Comparison of ENCODE assay signal across 8 mouse cellular contexts in the genomic region with DNA sequence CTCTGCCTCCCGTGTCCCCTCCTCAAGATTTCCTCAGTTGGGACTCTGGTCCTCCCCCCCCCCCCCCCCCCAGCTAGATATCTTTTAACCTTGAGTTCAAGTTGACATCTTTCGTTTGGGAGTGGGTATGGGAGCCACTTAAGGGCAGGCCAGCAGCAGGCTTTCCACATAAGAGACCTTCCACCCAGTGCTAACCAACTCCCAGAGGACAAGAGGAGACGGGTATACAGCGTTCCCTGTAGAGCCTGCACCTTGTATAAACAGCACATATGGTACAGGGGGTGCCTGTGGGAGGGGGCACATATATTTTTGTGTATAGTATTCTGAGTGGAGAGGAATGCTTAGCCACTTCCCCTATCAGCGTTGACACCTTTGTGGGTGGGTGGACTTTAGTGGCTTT. TPM values are rescaled to one million over a fixed set of nuclear protein-coding genes. Genes with fewer than 3 reads are reported as not detected.
DNase-seq lines count a peak whose midpoint lies in the region; ATAC-seq and TF ChIP-seq lines count a peak whose summit lies in the region.

No protein-coding gene starts in this region.

- H3K4me2 ChIP-seq in liver, embryonic 12.5 days = peak overlapping the region; percentile 86

- no peak for TF ChIP-seq POLR2A in cerebellum, adult 2 months (IDR thresholded peaks at IDR 0.05; ENCODE audit: borderline replicate concordance, insufficient read depth, low read length)

- WGBS in cerebellum, adult 2 months = 54% methylated on average over 5 of the region's 5 CpGs
- WGBS in liver, embryonic 12.5 days (ENCODE audit: insufficient replicate concordance) = 32% methylated on average over 5 of the region's 5 CpGs

- peaks cover 22% of the 10 kb centered on the region for H3K4me1 ChIP-seq in cerebellum, adult 2 months (ENCODE audit: control insufficient read depth, insufficient read depth, low read length)
- H3K4me1 ChIP-seq in liver, embryonic 12.5 days = peaks cover 88% of the 10 kb centered on the region

- no peaks in the 10 kb centered on the region for H3K9me3 ChIP-seq in liver, embryonic 12.5 days (replicated peaks)

- H3K27ac ChIP-seq in cerebellum, adult 2 months (ENCODE audit: insufficient read depth, low read length) = no peak overlapping the region
- H3K27ac ChIP-seq in liver, embryonic 12.5 days = no peak overlapping the region

- no peak overlapping the region for H3K9ac ChIP-seq in liver, embryonic 12.5 days

- no peak for ATAC-seq in liver, embryonic 12.5 days

- no peaks in the 10 kb centered on the region for H3K27me3 ChIP-seq in cerebellum, adult 2 months (ENCODE audit: control insufficient read depth, insufficient read depth, low read length)
- H3K27me3 ChIP-seq in liver, embryonic 12.5 days (replicated peaks) = peaks cover 55% of the 10 kb centered on the region

- H3K36me3 ChIP-seq in liver, embryonic 12.5 days = peaks cover 15% of the 10 kb centered on the region

- TF ChIP-seq CTCF in cerebellum, adult 2 months (IDR thresholded peaks at IDR 0.05; ENCODE audit: borderline replicate concordance, insufficient read depth, low read depth, low read length) = no peak

- H3K4me3 ChIP-seq in cerebellum, adult 2 months (replicated peaks; ENCODE audit: insufficient read depth, low read depth, low read length) = peak overlapping the region; percentile 14
- peak overlapping the region; percentile 74; the same call in 1 of the 2 replicates for H3K4me3 ChIP-seq in liver, embryonic 12.5 days

- DNase-seq in cerebellum, adult 2 months = no peak
- DNase-seq in cerebellum, postnatal 10 days = no peak
- DNase-seq in spleen, postnatal 36 days (ENCODE audit: low spot score in 2 of 2) = peak; percentile 19 to 36
- DNase-seq in spleen, adult 12 weeks (ENCODE audit: low spot score) = no peak
- no peak for DNase-seq in right cerebral cortex, postnatal 4 days
- DNase-seq in right cerebral cortex, postnatal 36 days (ENCODE audit: low spot score in 2 of 2) = no peak
- no peak for DNase-seq in gastrocnemius, adult 8-10 months (ENCODE audit: low spot score in 2 of 2)

RNA-seq across cellular contexts. Expression of a gene that starts 2.8 kb away (rescaled TPM):
- 50.6 and 62.0 TPM in 2 replicates for polyA plus RNA-seq in cerebellum, adult 2 months (2012; rRNA removed)
- polyA plus RNA-seq in liver, embryonic 12.5 days (2016; fragmentation: Nextera tagmentation; extraction: Ambion mirVana) = 7.7 and 8.2 TPM in 2 replicates
- total RNA-seq in gastrocnemius, adult 8-10 months (2022) = 1 to 10 TPM; 3.2 to 6.7 (median 4.3) TPM

Comparison
In these comparisons a context has a peak if more than half of its experiments do, and no peak if none do; other contexts are left out.
1. DNase-seq: peak in spleen, postnatal 36 days (2 of 2); none in cerebellum, adult 2 months (0 of 2), cerebellum, postnatal 10 days (0 of 2), spleen, adult 12 weeks (single experiment), right cerebral cortex, postnatal 4 days (single experiment), right cerebral cortex, postnatal 36 days (0 of 2) and gastrocnemius, adult 8-10 months (0 of 2).